Mouse (Mus musculus): ENCODE measurements at regions not wholly inside any gene's neighbourhood (a gene's known extent, or its start where the extent isn't known, plus 50 kb on each side); places are given as distances from the start of the nearest gene placed in this dataset.

DNA sequence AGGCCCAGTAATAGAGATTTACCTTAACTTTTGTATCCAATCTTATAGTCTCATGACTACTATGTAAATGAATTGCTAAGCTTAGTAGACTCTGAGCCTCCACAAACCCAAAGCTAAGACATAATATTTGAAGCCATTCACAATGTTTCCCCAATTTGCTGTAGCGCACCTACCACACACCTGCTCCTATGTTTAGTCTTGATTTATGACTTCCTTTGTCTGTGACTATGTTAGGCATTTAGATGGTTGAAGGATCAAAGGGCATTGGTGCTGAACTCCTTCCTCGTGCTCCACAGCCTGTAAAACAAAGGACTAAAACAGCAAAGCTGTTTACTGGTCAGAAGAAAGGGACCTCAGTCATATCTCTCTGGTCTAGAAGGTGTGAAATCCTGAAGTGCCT is 210.0 kb downstream of the Parm1 start:
- TF ChIP-seq TCF3 (IDR thresholded peaks at IDR 0.05; ENCODE audit: insufficient read length, low read depth): no peak
- no peak for TF ChIP-seq POLR2A (IDR thresholded peaks at IDR 0.05; ENCODE audit: insufficient read length, low read depth)
